Mouse (Mus musculus) induced T-regulatory cell, adult 2 months (primary cell): ENCODE measurements around the gene 3110082I17Rik.

ENCODE experiments used
- DNase-seq: peaks from one replicate; pipeline ENCODE4 v3.0.0-alpha.2; 2012; ENCODE audit warnings: low read depth

Gene 3110082I17Rik

GRCm38 (mm10) chr5:139453031-139453430, 7.3 kb downstream of the 3110082I17Rik start:
- DNase-seq = no peak

GRCm38 (mm10) chr5:139449926-139450325, 10.4 kb downstream of the 3110082I17Rik start:
- DNase-seq = no peak

- no peak for DNase-seq
These were observed 11.1 kb downstream of the 3110082I17Rik start for GRCm38 (mm10) chr5:139449161-139449791.

- DNase-seq = no peak
These were observed 12.3 kb downstream of the 3110082I17Rik start for GRCm38 (mm10) chr5:139448025-139448424.

GRCm38 (mm10) chr5:139445258-139445657, 15.1 kb downstream of the 3110082I17Rik start:
- DNase-seq = no peak

- no peak for DNase-seq
These were observed 17.4 kb downstream of the 3110082I17Rik start for GRCm38 (mm10) chr5:139442962-139443361.

GRCm38 (mm10) chr5:139442428-139442827, 17.9 kb downstream of the 3110082I17Rik start:
- no peak for DNase-seq

GRCm38 (mm10) chr5:139441726-139442018, 18.7 kb downstream of the 3110082I17Rik start:
- no peak for DNase-seq

GRCm38 (mm10) chr5:139440926-139441725, 19.2 kb downstream of the 3110082I17Rik start:
- no peak for DNase-seq

GRCm38 (mm10) chr5:139440451-139440850, 19.9 kb downstream of the 3110082I17Rik start:
- DNase-seq = no peak

GRCm38 (mm10) chr5:139438440-139438839, 21.9 kb downstream of the 3110082I17Rik start:
- no peak for DNase-seq

- DNase-seq = no peak
These were observed 22.6 kb downstream of the 3110082I17Rik start for GRCm38 (mm10) chr5:139437769-139438168.

GRCm38 (mm10) chr5:139434940-139435339, 25.4 kb downstream of the 3110082I17Rik start:
- no peak for DNase-seq

- no peak for DNase-seq
These were observed 26.3 kb downstream of the 3110082I17Rik start for GRCm38 (mm10) chr5:139433842-139434568.

- no peak for DNase-seq
These were observed 27.4 kb downstream of the 3110082I17Rik start for GRCm38 (mm10) chr5:139432747-139433508.

- DNase-seq = no peak
These were observed 28.0 kb downstream of the 3110082I17Rik start for GRCm38 (mm10) chr5:139432333-139432732.

GRCm38 (mm10) chr5:139429818-139430341, 30.4 kb downstream of the 3110082I17Rik start:
- no peak for DNase-seq

- DNase-seq = no peak
These were observed 32.3 kb downstream of the 3110082I17Rik start for GRCm38 (mm10) chr5:139427989-139428388.

- no peak for DNase-seq
These were observed 33.3 kb downstream of the 3110082I17Rik start for GRCm38 (mm10) chr5:139427001-139427400.

- no peak for DNase-seq
These were observed 35.1 kb downstream of the 3110082I17Rik start for GRCm38 (mm10) chr5:139425198-139425597.

GRCm38 (mm10) chr5:139423026-139423865, 37.1 kb downstream of the 3110082I17Rik start, which contains the start of gene Gper1:
Gper1 (plus strand) TSS chr5:139423151.
- DNase-seq = no peak
